Mouse (Mus musculus) CD4-positive, CD25-positive, alpha-beta regulatory T cell, adult 4 months (primary cell): ENCODE data around the gene Best1. TPM values are rescaled to one million over a fixed set of nuclear protein-coding genes. Genes with fewer than 3 reads are reported as not detected.
A peak's percentile ranks its signal among the peaks of the same experiment; 100 is the strongest.

Source experiments
- ATAC-seq: one replicate; pipeline ENCODE4 v1.8.0; 2017
- polyA plus RNA-seq, 2 experiments: library from polyadenylated mRNA; unstranded; fragments of 100-300 nt; shearing (Covaris generic); gene quantifications; one replicate each; pipeline ENCODE4 v1.2.1; 2017

The Best1 gene
- polyA plus RNA-seq, 2 experiments from 2014 or later = 0.29 to 0.31 TPM

DNA sequence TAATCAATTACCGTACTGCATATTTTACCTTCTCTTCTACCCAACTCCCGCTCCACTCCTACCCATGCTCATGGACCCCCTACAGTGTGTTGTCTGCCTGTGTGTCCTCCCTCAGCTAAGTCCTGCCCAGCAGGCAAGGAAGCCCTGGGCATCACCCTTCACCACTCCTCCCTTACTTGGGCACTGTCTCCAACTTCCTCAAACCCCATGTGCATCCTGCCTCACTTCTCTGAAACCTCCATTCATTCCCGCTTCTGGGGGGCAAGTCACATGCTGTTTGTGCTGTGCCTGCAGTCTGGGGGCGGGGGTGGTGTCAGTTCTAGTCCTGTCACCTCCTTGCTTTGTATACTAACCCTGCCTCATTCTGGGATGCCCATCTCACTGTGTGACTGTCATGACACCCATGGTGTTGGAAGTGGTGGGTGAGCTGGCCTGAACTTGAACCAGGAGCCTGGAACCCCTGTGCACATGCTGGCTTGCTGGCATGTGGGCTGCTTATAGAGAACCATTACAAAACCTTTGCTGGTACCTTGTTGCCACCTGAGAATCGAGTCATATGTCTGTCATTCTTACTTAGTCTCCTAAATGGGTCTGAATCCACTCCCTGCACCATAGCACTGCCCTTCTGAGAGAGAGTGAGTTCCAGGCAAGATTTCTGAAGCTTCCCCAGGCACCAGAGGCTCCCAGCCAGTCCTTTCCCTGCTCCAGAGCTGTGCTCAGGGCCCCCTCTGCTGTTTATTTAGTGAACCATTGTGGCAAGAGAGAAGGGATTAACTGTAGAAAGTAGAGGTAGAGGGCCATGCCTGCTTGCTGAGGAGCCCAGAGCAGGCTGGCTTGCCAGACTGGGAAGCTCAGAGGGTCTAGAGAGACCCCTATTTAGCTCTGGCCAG lies 21.2 kb upstream of the Best1 start:
- ATAC-seq = no peak

DNA sequence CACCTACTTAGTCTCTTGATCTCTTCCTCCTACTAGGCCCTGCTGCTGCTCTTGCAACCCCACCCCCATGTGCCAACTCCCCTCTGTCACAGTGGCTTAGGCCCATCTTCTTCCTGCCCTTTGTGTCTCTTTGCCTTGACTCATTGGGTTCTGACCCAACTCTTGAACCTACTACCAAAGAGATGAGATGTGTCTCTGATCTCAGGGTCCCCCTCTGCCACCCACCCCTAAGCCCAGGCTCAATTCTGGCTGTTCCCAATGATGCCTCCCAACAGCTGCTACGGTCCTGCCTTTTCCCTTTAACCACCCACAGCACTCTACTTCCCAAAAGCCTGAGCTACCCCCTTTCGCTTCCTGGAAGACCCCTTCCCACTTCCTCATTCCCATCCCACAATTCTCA lies 20.5 kb upstream of the Best1 start:
- ATAC-seq = no peak

DNA sequence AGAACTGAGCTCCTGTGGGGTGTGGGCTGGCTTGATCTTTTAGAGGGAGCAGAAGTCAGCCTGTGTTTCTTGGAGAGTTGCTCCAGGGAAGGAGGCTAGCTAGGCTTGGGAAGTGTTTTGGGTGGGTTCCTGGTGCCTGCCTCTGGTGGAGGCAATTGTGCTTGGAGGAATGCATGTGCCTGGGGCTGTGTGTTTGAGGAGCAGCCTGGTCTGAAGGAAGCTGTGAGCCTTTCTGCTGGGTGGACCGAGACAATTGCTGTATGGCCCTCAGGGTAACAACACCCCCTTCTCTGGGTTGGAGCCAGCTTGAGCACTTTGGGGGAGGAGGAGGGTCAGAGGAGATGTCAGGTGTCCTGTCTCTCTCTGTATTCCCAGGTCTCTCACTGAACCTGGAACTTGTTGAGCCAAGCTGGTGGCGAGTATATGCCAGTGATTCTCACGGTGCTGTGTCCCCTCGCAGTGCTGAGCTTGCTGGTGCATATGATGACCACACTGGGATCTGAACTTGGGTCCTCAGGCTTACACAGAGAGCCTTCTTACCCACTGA lies 17.9 kb upstream of the Best1 start:
- ATAC-seq = no peak

DNA sequence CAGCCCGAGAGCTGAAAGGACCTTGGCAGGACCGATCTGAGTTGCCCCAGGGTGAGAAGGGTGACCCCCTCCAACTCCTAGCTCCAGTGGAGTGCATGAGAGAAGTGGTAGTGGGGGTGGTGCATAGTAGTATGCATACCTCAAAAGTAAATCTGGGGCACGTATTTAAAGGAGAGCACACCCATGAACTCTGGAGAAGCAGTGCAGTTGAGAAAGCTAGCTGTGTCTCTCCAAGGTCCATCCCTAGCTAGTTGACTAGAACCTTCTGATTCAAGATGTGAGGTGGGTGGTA lies 17.0 kb upstream of the Best1 start:
- ATAC-seq = no peak

DNA sequence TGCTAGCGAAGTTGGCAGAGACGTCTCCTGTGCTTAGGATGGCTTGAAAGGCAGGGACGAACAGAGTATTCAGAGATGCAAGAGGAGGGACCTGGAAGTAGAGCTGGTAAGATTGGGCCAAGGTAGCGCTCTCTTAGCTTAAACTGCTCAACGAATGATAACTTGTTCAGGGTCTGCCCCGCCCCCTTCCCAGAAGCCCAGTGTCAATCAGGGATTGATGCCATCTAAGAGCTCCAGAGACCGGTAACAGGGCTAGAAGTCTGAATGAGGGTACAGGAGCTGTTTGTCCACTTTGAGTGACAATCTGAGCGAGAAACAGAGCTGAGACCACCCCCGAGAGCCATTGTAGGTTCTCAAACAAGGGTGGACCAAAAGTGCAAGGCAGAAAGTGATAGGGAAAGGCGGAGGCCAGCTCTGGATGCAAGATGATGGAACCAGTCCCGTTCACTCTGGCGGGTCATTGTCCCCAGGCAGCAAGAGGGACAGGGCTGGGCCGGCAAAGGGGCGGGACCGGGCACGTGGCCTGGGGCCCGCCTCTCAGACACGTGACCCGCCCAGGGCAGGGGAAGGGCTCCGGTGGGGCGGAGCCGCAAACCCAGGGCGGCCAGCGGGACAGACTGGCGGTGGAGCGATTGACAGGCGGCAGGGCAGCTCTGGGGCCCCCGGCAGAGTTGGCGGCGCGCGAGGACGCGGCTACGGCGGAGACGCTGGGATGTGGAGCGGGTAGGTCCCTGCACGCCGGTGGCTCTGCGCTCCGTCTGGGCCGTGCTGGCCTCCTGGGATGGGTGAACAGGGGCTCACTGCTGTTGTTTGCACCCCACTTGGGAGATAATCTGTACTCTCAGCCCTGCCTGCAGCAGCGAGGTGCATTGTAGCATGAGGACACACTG lies 16.4 kb upstream of the Best1 start:
- peak; percentile 43 for ATAC-seq

DNA sequence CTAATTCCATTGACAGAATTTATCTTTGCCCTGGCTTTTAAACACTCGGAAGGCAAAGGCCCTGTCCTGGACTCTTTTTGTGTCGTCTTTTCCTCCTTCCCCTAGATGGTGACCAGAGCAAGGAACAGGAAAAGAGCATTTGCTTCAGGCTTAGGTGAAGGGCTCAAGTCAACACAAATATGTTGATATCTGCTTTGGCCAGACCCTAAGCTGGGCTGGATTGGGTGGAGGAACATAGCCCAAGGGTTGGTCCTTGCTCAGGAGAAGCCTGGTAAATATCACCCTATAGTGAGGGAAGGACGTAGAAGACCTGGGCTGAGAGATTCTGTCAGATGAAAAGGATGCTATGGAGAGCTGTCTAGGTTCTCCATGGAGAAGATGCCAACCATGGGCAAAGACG lies 14.7 kb upstream of the Best1 start:
- no peak for ATAC-seq

DNA sequence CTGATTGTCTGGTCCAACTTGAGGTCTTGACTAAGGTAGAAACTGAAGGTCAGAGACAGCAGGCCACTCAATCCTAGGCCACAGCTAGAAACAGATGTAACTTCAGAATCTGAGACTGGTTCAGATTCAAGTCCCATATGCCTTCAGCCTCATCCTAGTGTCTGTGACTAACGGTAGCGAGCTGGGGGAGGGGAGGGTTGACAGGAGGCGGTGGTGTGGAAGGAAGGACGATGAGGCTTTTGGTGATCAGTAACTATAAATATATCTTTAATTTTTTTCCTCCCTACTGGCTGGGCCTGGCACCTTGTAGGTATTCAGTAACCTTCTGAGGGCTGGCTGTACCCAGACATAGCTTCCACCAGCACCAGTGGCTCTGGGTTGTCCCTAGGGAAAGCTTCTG lies 14.0 kb upstream of the Best1 start:
- no peak for ATAC-seq

DNA sequence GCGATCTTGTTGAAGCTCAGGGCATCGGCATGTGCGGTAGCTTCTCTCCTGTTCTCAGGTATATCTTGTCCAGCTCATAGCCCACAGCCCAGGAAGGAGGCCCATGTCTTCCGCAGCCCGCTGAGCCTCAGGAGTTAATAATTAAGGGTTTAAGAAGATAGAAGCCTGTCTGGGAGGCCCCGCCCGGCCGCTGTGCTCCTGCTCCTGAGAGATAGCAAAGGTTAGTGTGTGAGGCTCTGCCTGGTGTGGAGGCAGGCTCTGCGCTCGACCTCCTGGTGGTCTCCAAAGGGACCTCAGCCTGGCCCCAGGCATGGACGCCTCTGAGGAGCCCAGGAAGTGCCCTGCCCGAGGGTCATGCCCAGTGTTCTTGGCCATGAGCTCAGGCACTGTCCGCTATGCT lies 13.4 kb upstream of the Best1 start:
- no peak for ATAC-seq

DNA sequence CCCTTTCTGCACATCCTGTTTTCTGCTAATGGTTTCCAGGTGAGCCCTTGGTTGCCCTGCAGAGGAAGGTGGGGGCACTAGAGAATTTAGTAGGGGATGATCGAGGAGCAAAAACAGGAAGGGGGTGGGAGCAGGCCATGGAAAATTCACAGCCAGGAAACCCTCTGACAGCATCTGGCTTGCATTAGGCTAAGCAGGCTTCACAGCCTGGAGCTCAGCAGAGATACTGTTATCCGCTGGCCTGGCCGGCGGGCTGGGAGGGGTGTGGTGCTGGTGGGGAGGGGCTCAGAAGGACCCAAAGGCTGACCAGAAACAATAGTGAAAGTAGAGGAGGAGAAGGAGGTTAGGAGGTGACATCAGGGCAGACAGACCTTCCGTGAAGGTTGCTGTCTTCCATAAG lies 12.5 kb upstream of the Best1 start:
- no peak for ATAC-seq

DNA sequence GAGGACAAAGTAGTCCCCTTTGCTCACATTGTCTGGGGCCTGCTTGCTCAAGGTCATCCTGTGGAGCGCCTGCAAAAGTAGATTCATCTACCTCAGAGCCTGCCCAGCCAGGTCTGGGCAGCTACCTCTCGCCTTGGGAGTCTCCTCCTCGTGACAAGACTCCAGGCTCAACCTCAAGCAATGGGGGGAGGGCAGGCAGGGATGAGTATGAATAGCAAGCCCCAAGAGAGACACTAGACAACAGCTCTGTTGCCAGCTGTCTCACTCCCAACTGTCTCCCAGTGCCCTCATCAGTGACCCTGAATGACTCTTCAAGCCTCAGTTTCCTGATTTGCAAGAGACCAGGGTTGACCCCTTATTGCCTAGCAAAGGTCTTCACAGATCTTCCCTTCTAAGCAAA lies 11.9 kb upstream of the Best1 start:
- no peak for ATAC-seq

DNA sequence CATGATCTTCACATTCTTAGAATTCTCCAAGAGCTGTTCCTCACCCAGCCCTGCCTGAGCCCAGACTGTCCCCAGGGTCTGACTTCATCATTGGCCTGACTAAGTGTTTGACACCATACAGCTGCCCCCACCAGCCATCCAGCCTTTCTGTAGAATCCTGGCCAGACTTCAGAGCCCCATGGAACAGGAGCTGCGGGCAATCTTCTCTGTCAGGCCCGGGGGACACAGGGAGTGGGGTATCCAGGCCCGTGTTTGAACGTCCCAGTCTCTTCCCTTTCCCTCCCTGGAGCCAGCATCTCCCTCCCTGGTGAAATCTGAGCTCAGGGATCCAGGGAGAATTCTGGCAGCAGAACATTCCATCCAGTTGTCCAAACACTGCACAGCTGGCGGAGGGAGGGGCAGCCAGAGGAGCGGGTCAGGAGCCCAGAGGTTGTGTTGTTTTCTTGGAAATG lies 11.4 kb upstream of the Best1 start:
- no peak for ATAC-seq

DNA sequence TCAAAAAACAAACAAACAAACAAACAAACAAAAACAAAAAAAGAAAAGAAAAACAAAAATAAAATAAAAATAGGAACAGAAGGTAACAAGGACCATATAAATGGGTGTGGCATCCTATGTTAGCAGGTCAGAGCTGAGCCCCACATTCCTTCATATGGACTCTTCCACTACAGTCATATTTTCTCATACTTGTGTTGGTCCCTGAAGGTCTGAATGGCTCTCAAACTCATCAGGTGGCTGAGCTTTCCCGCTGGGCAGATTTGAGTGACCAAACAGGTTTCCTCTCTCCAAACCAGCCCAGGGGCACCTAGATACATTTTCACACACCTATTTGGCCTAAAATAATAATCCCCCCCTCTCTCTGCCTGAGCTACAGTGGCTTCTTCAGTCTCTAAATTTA lies 10.0 kb upstream of the Best1 start:
- ATAC-seq = no peak

DNA sequence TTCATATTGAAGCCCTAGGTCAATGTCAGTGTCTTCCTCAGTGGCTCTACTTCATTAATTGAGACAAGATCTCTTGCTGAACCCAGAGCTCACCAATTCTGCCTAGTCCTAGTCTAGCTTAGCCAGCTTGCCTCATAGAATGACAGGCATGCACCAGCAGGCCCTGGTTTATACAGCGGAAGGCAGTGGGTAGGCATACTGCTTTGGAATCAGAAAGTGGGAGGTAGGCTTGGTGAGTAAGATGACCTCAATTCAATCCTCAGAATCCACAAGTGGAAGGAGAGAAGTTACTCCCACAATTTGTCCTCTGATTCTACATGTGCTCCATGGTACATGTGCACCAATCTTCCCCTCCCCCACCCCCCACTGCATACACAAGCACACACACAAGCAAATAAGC lies 2.3 kb upstream of the Best1 start:
- ATAC-seq = no peak

DNA sequence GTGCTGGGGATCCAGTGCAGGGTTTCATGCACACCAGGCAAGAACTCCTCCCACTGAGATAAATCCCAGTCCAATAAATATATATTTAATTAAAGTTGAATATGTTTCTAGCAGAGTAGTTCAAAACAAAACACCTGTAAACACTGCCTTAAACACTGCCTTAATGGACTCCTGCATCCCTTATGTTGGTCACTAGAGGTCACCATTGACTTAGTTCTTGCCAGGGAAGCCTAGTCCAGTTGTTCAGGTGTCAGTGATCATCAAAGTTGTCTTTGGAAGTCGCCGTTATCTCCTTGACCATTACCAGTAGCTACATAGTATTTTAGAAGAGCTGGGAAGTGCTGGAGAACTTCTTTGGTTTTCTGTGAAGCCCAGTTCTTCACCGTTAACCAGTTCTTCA lies 1.1 kb downstream of the Best1 start:
- no peak for ATAC-seq

DNA sequence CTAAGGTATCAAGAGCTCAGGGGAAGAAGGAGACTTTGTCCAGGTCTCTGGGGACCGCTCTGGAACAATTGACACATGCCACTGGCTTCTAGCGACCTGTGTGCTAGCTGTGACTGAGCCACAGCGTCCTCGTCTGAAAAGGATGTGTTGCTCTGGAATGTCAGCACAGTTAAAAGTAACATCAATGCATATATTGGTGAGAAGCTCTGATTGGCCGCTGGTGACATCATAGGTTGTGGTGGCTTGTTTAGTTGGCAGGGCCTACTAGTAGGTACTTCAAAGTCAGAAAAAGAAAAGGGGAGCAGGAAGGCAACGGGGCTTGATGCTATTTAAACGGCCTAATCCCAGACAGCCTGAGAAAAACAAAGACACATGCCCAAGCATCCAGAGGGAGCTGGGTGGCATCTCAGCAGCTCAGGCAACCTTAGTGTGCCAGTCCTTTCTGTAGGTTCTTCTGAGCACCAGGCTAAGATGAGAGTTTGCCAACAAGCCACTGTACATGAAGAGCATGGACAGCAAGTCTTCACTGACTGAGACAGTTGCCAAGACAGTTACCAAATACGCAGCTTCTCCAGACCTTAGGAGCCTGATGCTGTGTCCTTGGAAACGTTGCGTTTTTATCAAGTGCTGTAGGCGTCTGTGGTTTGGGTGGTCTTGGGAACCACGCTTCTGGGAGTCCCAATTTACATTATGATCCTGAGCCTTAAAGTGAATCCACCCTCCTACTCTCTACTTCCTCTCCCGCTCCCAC lies 2.5 kb downstream of the Best1 start:
- ATAC-seq = no peak

DNA sequence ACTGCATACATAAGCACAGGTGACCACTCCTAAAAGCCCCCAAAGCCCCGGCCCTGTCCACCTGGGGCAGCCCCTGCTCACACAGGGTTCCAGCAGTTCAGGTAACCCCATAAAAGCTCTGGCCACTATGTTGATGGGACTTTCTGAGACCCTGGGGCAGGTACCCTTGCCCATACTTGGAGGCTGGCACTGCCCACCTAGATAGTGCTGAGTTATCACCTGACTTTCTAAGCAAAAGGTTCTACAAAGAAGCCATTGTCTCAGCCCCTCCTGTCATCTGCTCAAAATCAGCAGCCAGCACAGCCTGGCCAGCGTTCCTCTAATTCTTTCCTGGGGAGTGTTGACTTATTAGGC lies 3.4 kb downstream of the Best1 start:
- ATAC-seq = no peak

DNA sequence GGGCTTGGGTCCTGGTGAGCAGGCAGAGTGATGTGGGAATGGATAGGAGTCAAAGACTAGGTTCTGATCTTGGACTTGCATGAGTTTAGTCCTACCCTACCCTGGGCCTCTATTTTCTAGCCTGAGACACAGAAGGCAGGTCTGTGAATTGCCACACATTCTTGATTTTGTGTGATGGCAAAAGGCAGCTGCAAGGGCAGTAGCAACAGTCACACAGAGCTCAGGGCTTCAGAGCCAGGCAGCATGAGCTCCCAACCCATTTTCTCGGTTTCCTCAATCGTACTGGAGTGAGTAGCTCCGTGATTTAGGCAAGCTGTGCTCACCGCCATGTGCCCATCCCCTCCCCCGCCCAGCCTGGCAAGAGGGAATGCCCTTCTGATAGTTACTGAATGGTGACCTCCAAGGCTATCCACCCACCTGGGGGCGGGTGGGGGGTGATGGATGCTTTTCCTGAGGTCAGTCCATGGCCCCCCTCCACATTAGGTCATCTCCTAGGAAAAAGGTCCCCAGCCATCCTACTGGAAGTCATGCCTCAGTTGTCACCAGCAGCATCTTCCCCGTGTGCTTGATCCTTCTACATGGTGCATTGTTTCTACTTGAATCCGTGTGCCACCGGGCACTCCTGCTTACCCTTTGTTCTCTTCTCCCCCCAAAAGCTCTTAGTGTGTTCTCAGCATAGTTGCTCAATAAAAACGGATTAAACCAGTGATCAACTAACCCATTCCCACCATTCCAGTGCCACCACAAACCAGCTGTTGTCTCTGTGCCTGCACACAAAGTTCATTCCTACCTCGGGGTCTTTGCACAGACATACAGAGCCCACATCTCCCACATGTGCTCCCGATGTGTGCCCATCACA lies 4.0 kb downstream of the Best1 start:
- no peak for ATAC-seq

DNA sequence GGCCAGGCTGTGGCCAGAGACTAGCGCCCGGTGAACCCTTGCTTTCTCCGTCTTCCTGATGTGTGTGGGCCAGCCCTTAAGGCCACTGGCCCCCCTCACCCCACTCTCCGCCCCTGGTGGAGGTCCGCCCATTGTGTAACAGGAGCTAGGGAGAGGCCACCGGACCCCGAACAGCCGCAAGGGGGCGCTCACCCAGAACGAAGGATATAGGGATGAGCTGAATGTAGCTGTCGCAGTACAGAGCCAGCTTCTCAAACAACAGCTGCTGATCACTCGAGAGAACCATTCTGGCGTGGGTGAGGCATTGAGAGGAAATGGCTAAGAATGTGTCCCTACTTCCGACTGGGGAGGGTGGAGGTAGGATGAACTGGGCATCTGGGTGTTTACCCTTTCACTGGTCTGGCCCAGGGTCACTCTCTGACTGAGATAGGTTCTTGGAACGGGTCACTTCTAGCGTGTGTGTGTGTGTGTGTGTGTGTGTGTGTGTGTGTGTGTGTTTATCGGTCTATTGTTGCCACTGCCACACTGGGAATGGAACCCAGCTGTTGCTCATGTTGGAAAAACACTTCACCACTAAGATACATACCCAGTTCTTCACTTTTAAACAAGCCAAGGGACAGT lies 8.3 kb downstream of the Best1 start:
- ATAC-seq = peak; percentile 72

DNA sequence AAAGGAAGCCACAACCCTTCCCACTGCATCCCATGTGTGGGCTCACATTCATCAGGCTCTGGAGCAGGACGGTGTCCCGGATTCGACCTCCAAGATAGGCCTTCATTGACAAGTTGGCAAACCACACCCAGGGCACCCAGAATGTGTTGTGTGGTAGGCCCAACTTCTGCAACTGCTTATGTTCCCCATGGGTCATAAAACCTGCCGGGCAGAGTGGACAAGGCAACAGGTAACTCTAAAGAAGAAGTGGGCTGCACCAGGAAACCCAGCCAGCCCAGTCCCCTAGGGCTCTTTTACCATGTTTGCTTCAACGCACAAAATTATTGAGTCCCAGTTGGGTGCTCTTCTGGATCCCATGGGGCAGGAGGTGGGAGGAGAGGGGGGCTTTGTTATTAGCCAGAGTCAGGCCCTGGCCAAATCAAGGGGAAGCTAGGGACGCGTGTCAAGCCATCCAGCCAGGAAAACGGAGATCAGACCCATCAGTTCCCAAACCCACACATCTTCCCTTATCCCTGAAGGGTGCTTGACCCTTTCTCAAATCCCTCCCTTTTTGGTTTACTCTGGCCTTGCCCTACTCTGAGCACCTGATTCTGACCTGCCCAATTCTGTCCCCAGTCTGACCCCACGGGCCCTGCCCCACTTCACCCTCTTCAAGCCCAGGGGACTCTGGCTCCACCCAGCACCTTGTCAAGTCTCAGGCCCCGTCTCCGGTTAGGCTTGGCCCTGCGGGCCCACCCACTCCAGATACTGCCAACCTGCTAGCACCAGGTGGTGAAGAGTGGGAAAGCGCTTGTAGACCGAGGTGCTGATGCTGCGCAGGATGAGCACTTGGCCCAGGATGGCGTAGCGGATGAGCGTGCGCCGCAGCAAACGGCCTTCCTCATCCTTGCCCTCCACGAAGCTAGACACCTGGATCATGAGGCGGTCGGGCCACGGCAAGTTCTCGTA lies 9.1 kb downstream of the Best1 start:
- ATAC-seq = no peak

DNA sequence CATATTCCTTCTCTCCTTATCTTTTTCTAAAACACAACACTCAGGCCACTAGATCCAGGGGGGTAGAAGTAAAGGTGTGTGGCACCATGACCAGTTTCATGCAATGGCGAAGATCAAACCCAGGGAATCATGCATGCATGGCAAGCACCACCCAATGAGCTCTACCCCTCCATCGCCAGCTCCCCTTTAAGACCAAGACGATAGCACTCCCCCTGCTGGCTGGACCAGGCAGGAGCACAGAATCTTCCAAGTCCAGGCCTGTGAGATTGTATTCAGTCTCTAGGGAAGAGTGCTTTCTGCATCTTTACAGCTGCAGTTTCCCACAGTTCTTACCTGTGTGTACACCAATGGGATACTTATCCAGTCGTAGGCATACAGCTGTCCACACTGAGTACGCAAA lies 10.1 kb downstream of the Best1 start:
- ATAC-seq = peak; percentile 70
